In the genomic region with DNA sequence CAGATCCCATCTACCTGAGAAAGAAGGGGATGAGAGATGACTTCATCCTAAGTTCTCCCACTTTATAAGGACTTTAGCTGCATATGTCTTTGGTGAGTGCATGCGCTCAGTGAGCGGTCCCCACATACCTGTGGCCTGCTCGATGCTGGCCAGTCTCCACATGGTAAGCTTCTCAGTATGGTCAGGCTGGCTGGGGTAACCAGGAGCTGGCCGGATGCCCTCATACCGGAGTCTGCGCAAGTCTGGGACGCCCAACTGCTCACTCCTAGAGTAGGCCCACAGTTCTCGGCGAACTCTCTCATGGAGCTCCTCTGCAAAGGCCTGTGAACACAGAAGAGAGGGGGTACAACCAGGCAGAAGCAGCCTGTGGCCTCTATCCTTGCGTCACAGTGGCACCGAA, we compare ENCODE assay signal across 22 mouse cellular contexts.
DNase-seq lines count a peak whose midpoint lies in the region.
"Had no signal": no experiment of that assay in that cellular context is flagged by ENCODE, and none has a peak within 500 bp of the region (broad histone marks: within the 10 kb centered on the region; RNA-seq: fewer than 3 reads in every experiment).

No protein-coding gene starts in this region.

- DNase-seq in heart, postnatal 10 days = peak; percentile 45 to 57
- no peak for DNase-seq in heart, embryonic 10.5 days (ENCODE audit: low spot score)
- DNase-seq in cerebellum, adult 11 months = peak; percentile 44
- DNase-seq in cerebellum, adult 8-10 months = peak; percentile 42
- peak; percentile 49 to 57 for DNase-seq in cerebellum, postnatal 36 days
- DNase-seq in Muller cell, postnatal 12 days (ENCODE audit: inconsistent ontology term) = no peak
- DNase-seq in kidney, postnatal 25 days = no peak
- DNase-seq: adrenal gland, postnatal 10 days; embryo, embryonic 11 days; kidney, adult 8-10 months; kidney, postnatal 10 days; left cerebral cortex, postnatal 4 days; right cerebral cortex, adult 18-20 months; right cerebral cortex, postnatal 4 days; thymus, postnatal 25 days had no signal

- no peaks in the 10 kb centered on the region for H3K4me1 ChIP-seq in heart, embryonic 10.5 days
- H3K4me1 ChIP-seq: embryonic facial prominence, embryonic 13.5 days; forebrain, embryonic 12.5 days; intestine, embryonic 15.5 days; stomach, embryonic 15.5 days had no signal

- intact Hi-C loops in heart, postnatal 10 days (cut with DNase I) = no loop called here

- no peaks in the 10 kb centered on the region for H3K9me3 ChIP-seq in heart, embryonic 10.5 days
- H3K9me3 ChIP-seq: embryonic facial prominence, embryonic 13.5 days; forebrain, embryonic 12.5 days; intestine, embryonic 15.5 days; stomach, embryonic 15.5 days had no signal

- H3K27me3 ChIP-seq in heart, embryonic 10.5 days (ENCODE audit: insufficient read depth, poor library complexity, severe bottlenecking) = no peaks in the 10 kb centered on the region
- H3K27me3 ChIP-seq: embryonic facial prominence, embryonic 13.5 days; forebrain, embryonic 12.5 days; intestine, embryonic 15.5 days; stomach, embryonic 15.5 days had no signal

- no peak overlapping the region for H3K4me3 ChIP-seq in heart, embryonic 10.5 days
- H3K4me3 ChIP-seq: embryonic facial prominence, embryonic 13.5 days; erythroblast, embryonic 14.5 days; forebrain, embryonic 12.5 days; intestine, embryonic 15.5 days; stomach, embryonic 15.5 days had no signal

- 93% methylated on average over 11 of the region's 11 CpGs for WGBS in heart, embryonic 10.5 days

- peaks cover 74% of the 10 kb centered on the region for H3K36me3 ChIP-seq in heart, embryonic 10.5 days

- H3K27ac ChIP-seq in heart, embryonic 10.5 days = no peak overlapping the region
- H3K27ac ChIP-seq: embryonic facial prominence, embryonic 13.5 days; forebrain, embryonic 12.5 days; hindbrain, embryonic 14.5 days; intestine, embryonic 15.5 days; macrophage; stomach, embryonic 15.5 days had no signal

Comparison
In these comparisons a context has a peak if more than half of its experiments do, and no peak if none do; other contexts are left out.
1. DNase-seq: peak in heart, postnatal 10 days (2 of 2), cerebellum, adult 11 months (single experiment), cerebellum, adult 8-10 months (single experiment) and cerebellum, postnatal 36 days (2 of 2); none in heart, embryonic 10.5 days (single experiment), Muller cell, postnatal 12 days (single experiment) and kidney, postnatal 25 days (0 of 2).